Mouse (Mus musculus): ENCODE results near the gene Fam189a1.

Gene Fam189a1

GRCm38 (mm10) chr7:65031195-65031594 is 125.2 kb downstream of the Fam189a1 start:
- DNase-seq: no peak

DNA sequence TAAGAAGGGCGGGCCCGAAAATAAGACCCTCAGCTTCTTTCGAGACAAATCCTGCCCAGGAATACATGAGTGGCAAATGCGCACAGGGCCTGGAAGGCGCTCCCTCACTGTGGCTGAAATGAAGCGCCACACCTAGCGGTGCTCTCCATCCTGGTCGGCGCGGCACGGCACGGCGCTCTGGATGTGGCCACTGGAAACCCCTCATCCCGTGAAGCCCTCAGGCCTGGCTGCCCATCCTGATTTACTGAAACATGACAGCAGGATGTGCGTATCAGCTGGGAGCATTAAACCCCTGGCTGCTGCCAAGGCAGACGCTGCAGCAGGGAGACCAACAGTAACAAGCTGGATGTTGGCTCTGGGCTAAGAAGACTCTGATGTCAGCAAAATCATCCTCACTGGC is 126.4 kb downstream of the Fam189a1 start:
- no peak for DNase-seq

DNA sequence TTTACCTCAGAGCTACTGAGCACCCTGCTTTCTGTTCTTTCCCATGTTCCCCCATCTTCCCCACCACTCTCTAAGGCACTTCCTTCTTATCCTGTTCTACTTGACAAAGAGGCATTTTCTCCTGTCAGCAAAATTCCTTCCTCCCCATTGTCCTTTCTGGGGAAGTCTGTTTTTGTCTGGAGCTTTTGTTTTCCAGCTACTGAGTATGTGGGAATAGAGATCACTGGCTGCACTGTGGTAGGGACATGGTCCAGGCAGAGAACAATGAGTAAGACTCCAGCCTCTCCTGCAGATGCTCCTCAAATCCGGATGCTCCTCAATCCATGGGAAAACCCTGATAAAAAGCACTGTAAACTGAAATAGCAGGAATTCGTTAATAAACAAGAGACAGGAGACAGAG is 135.1 kb downstream of the Fam189a1 start:
- DNase-seq: no peak

GRCm38 (mm10) chr7:65018036-65018679 is 138.2 kb downstream of the Fam189a1 start:
- no peak for DNase-seq

- DNase-seq: no peak
These were observed 139.0 kb downstream of the Fam189a1 start for GRCm38 (mm10) chr7:65017348-65017747.

DNA sequence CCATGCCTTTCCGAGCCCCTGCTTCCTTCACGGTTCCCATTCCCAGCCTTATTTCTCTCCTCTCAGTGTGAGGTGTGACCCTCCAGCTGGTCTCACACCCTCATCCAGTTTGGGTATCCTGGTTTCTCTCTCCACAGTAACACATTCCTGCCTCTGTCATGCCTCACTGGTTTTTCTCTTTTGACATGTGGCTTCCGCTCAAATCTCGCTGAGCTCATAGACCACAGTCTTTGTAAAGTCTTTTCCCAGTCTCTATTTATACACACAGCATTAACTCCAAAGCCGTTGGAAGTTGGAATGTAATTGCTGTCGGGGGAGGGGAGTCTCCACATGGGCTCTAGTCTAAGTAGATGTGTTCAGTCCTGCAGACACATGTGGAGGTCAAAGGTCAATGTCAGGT is 145.2 kb downstream of the Fam189a1 start:
- no peak for DNase-seq

- DNase-seq: no peak
These were observed 146.1 kb downstream of the Fam189a1 start for GRCm38 (mm10) chr7:65010275-65010674.

DNA sequence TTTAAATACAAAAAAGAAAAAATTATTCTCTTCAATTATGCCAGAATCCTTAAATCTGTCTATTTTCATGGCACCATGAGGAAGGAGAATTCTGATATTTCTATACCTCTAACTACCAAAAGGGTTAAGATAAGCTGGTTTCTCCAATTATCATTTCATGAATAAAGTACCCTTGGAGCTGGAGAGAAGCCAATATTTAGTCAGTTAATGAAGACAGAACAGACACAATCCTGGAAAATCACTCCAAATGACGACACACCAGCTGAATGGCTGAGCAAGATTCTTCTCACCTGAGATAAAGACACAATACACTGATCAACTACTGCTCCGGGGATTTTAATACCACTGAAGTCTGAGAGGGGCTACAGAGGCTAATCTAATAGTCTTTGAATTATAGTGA is 150.6 kb downstream of the Fam189a1 start:
- no peak for DNase-seq

- DNase-seq: no peak
These were observed 156.6 kb downstream of the Fam189a1 start for GRCm38 (mm10) chr7:64999718-65000214.

- DNase-seq: no peak
These were observed 158.6 kb downstream of the Fam189a1 start for GRCm38 (mm10) chr7:64997743-64998142.

GRCm38 (mm10) chr7:64995946-64996444 is 160.4 kb downstream of the Fam189a1 start:
- DNase-seq: no peak

DNA sequence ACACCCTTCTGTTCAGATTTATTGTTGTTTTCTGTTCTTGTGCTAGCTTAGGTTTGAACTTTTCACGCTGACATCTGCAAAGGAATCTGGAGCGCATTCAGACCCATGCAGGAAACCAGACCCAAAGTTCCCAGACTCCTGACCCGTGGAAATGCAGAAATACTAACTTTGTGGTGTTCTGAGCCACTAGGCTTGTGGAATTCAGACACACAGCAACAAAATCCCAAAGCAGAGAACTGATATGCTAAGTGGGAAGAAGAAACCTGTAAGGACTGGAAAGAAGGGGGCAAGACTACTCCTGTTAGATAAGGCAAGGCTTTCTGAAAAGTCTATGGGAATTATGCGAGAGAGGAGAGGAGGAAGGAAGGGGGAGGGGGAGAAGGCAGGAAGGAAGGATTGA is 167.0 kb downstream of the Fam189a1 start:
- DNase-seq: no peak

DNA sequence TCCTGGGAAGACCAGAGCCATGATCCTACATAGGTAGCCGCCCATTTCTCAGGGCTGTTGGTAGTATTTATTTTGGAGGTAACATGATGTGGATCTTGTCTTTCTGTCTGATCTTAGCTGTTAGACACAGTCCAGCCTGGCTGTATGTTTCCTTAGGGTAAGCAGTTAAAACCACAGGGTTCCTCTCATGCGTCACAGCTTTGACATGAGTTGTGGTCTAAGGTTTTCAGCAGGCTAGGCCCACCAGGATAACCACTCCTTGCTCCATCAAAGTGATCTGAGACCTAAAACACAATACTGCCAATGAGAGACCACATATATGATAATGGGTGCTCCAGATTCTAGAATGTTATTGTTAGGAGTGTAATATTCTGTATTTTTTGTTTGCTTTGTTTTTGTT is 168.4 kb downstream of the Fam189a1 start:
- no peak for DNase-seq

DNA sequence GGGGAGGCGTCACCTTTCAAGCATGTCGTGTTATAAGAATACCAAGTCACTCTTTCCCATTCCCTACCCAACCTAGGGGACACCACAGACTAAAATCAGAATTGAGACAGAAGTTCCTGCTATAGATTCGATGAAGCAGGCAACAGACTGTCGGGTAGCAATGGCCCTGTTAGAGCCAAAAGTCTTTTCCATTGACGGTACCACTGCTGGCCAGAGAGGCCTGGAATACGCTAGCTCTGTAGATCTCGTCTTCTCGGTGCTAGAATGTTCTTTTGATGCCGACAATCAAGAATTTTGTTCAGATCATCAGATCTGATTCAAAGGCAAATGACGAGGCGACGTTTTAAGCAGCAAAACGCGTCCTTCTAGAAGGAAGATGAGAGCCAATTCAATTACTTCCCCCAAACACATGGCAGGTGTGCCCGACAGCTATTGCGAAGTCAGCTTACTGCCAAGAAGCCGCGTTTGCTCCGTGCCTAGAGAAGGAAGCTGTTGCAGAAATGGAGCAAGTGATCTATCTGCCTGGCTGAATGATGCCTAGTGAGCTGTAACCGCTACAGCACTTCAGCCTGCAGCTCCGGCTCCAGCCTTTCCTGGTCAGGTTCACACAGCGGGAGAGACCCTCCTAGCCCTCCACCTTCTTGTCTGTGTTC is 171.8 kb downstream of the Fam189a1 start:
- DNase-seq: no peak

- DNase-seq: no peak
These were observed 174.7 kb downstream of the Fam189a1 start for GRCm38 (mm10) chr7:64981511-64982235.

DNA sequence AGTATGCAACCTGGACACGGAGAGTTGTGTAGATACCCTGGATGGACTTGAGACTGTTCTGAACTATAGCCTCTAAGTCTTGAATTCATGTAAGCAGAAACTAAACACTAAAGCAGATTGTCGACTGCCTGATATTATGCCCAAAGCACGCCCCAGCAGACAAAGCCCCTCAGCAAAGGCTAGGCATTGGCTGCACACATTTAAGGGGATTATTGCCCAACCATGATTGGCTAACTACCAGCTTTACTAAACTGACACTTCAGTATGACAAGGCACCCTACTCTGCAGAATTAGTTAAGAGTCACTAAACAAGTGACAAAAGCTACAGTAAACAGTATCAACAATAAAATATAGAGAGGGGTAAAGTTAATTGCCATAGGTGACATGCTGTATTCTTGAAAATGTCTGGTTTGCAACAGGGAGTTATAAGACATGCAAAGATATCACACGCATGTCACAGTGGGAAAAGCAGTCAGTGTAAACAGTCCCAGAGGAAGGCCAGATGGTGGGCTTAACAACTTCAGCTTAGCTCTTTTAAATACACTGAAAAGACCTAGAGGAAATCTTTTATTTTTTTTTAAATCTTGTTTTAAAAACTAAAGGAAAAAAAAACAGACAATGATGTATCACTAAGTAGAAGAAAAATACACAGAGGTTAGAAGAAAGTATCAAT is 182.6 kb downstream of the Fam189a1 start:
- no peak for DNase-seq

- no peak for DNase-seq
These were observed 194.2 kb downstream of the Fam189a1 start for GRCm38 (mm10) chr7:64962128-64962527.

GRCm38 (mm10) chr7:64959087-64959486 is 197.3 kb downstream of the Fam189a1 start:
- no peak for DNase-seq

GRCm38 (mm10) chr7:64952181-64952580 is 204.2 kb downstream of the Fam189a1 start:
- DNase-seq: no peak

DNA sequence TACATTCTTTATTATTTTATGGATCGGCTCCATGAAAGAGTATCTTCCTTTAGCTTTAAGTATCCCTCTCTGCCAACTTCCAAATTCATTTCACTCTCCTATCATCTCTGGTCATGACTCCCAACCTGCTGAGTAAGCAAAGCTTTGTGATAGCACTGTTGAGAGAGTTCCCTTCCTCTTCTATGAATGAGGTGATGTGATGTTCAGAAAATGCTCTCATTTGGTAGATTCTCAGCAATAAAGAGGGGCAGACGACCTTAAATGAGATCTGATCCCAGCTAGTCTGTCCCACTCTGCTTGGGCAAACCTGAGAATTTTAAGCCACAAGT is 205.6 kb downstream of the Fam189a1 start:
- DNase-seq: no peak

- peak; percentile 4 for DNase-seq
These were observed 206.2 kb downstream of the Fam189a1 start for GRCm38 (mm10) chr7:64949910-64950770.

DNA sequence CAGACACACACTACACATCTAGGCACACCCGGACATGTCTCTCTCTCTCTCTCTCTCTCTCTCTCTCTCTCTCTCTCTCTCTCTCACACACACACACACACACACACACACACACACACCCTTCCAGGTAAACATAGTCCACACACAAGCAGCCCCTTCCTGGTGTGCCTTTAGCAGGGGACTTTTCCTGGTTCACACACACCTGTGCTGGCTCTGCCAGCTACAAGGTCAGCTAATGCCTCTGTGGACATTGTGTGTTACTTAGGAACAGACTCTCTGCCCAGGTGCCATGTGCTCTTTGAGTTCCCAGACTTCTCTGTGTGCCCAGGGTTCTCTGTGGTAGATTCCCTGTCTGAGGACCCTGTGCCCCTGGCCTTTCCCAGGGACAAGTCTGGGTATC is 206.9 kb downstream of the Fam189a1 start:
- DNase-seq: no peak
